Mouse (Mus musculus): ENCODE measurements at regions not wholly inside any gene's neighbourhood (a gene's known extent, or its start where the extent isn't known, plus 50 kb on each side); places are given as distances from the start of the nearest gene placed in this dataset.
"Not testable (repeated sequence)": the region's sequence is repeated elsewhere in the genome, so short reads cannot be mapped to it uniquely, and the experiment has no call there.

DNA sequence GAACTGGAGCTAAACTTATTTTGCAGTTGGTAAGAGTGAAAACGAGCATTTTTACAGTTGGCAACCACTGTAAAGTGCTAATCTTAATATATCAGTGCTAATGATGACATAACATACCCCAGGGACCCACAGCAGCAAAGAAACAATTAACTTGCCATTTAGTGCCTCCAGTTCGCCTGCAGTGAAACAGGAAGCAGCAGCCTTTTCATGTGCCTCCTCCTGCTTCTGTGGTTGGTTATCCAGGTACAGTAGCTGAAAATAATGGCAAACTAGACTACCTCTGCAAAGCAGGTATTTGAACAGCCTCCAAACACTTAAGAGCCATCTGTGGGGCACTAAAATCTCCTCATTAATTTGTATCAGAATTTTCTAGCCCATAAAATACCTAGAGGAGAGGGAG is 584.8 kb upstream of the Pfkp start:
- 34% methylated on average over 2 of the region's 2 CpGs for WGBS
- Histone ChIP-seq H3K4me2 (no peak overlapping the region), H3K4me3 (no peak overlapping the region), H3K27ac (ENCODE audit: poor library complexity, severe bottlenecking) (no peak overlapping the region), H3K27me3 (replicated peaks) (no peaks in the 10 kb centered on the region), H3K9ac (no peak overlapping the region), H3K9me3 (replicated peaks) (no peaks in the 10 kb centered on the region), H3K4me1 (replicated peaks) (no peaks in the 10 kb centered on the region), H3K36me3 (no peaks in the 10 kb centered on the region)
- no peak for ATAC-seq (ENCODE audit: insufficient number of reproducible peaks, low FRiP score)

DNA sequence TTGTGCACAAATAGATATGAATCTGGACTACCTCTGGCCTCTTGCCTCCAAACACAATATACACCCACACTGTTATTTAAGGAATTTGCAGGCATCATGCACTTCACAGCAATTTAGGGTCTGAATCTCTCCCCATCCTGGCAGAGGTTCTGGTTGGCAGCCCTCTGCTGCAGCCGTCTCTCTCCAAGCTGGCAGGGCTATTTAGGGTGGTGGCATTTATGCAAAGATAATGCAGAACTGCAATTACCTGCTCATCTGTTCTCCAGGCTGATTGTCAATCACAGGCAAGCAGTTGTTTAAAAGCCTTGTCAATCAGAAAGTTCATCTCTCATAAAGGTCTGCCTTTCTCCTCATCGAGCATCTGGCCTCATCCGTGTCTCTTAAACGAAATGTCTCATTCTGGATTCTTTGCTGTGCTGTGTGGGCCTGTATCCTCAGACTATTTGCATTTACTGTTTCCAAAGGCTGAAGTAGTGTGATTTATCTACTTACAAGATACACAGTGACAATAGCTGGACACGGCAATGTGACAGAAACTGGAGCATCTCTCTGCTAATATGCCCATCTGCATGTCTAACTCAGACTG is 558.1 kb upstream of the Pfkp start:
- Histone ChIP-seq H3K27me3 (replicated peaks) (no peaks in the 10 kb centered on the region), H3K9me3 (replicated peaks) (no peaks in the 10 kb centered on the region), H3K9ac (no peak overlapping the region), H3K4me1 (replicated peaks) (no peaks in the 10 kb centered on the region), H3K4me2 (no peak overlapping the region), H3K36me3 (no peaks in the 10 kb centered on the region), H3K4me3 (no peak overlapping the region), H3K27ac (ENCODE audit: poor library complexity, severe bottlenecking) (no peak overlapping the region)
- WGBS: 76% methylated on average over 5 of the region's 5 CpGs
- no peak for ATAC-seq (ENCODE audit: insufficient number of reproducible peaks, low FRiP score)

DNA sequence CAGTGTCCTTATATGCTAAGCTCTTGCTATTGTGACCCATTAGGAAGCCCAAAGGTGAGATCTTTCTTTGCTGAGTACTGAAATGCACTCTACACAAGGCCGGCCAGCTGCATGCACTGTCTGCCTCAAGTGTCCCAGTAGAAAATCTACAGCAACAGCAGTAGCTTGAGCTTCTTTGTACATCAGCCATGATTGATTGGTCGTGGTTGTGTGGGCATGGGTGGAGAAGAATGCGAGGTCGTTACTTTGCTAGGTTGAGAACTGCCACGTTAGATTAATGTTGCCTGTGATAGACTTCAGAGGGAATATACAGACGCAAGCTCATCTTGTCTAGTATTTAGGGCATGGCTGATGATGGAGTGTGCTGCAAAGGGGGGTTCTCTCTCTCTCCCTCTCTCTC is 547.4 kb upstream of the Pfkp start:
- H3K27ac ChIP-seq (ENCODE audit: poor library complexity, severe bottlenecking): no peak overlapping the region
- 78% methylated on average over 6 of the region's 6 CpGs for WGBS
- no peaks in the 10 kb centered on the region for H3K36me3 ChIP-seq
- no peak overlapping the region for H3K4me3 ChIP-seq
- H3K27me3 ChIP-seq (replicated peaks): no peaks in the 10 kb centered on the region
- H3K9me3 ChIP-seq (replicated peaks): no peaks in the 10 kb centered on the region
- H3K4me1 ChIP-seq (replicated peaks): no peaks in the 10 kb centered on the region
- no peak for ATAC-seq (ENCODE audit: insufficient number of reproducible peaks, low FRiP score)
- no peak overlapping the region for H3K9ac ChIP-seq
- H3K4me2 ChIP-seq: no peak overlapping the region

- H3K4me1 ChIP-seq (replicated peaks): no peaks in the 10 kb centered on the region
- H3K4me3 ChIP-seq: no peak overlapping the region
- no peaks in the 10 kb centered on the region for H3K27me3 ChIP-seq (replicated peaks)
- ATAC-seq (ENCODE audit: insufficient number of reproducible peaks, low FRiP score): no peak
- H3K4me2 ChIP-seq: no peak overlapping the region
- WGBS: 73% methylated on average over 4 of the region's 4 CpGs
- no peak overlapping the region for H3K9ac ChIP-seq
- H3K36me3 ChIP-seq: no peaks in the 10 kb centered on the region
- H3K9me3 ChIP-seq (replicated peaks): no peaks in the 10 kb centered on the region
- H3K27ac ChIP-seq (ENCODE audit: poor library complexity, severe bottlenecking): no peak overlapping the region
These were observed 533.7 kb upstream of the Pfkp start for GRCm38 (mm10) chr13:7182216-7182751.

DNA sequence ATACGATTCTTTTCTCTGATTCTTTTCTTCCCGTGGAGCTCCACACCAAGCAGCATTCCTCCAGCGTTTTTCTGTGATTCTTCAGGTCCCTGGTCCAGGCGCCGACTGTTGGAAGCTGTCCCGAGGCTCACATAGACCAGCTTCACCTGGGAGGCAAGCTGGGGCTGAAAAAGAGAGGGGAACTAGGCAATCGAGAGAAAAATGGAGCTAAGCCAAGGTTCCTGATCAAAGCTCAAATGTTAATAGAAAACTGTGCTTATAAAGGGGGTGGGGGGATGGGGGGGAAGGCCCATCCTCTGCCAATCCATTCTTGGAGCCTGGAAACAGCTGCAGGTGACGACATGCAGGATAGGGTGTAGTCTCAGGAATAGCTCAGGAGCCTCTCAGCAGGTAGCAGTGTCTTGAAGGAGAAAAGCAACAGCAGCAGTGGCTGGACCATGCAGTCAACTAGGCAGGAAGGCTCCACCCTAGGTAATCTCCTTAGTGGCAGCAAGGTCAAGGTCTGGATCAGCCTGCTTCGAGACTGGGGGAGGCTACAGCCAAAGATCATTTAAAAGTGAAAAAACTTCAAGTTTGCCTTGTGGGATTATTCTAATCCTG is 527.1 kb upstream of the Pfkp start:
- H3K9me3 ChIP-seq (replicated peaks): peaks cover 4% of the 10 kb centered on the region
- H3K27ac ChIP-seq (ENCODE audit: poor library complexity, severe bottlenecking): no peak overlapping the region
- no peak overlapping the region for H3K9ac ChIP-seq
- no peak for ATAC-seq (ENCODE audit: insufficient number of reproducible peaks, low FRiP score)
- WGBS: 59% methylated on average over 9 of the region's 9 CpGs
- no peak overlapping the region for H3K4me2 ChIP-seq
- H3K36me3 ChIP-seq: no peaks in the 10 kb centered on the region
- no peaks in the 10 kb centered on the region for H3K4me1 ChIP-seq (replicated peaks)
- H3K4me3 ChIP-seq: no peak overlapping the region
- no peaks in the 10 kb centered on the region for H3K27me3 ChIP-seq (replicated peaks)

DNA sequence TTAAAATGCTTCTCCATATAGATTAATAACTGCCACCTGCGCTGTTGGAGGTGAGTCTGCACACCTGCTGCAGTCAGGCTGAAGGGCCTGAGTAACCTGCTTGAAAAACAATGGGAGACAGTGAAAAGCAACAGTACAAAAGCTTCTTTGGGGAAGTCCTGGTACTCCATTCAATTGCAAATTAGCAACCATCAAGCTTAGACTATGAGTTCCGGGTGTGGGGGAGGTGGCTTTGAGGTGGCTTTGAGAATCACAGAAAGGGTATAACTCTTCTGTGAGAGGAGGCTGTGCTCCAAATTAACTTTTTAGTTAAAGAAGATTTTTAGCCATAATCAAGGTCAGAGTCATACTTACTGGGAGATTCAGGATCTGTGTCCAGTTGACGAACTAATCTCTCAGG is 521.5 kb upstream of the Pfkp start:
- H3K9ac ChIP-seq; H3K4me2 ChIP-seq; H3K27me3 ChIP-seq (replicated peaks); H3K4me1 ChIP-seq (replicated peaks); H3K27ac ChIP-seq (ENCODE audit: poor library complexity, severe bottlenecking); ATAC-seq (ENCODE audit: insufficient number of reproducible peaks, low FRiP score); H3K9me3 ChIP-seq (replicated peaks); H3K36me3 ChIP-seq; H3K4me3 ChIP-seq: not testable (repeated sequence)
- WGBS: 84% methylated on average over 3 of the region's 3 CpGs

- Histone ChIP-seq H3K4me2 (no peak overlapping the region), H3K27me3 (replicated peaks) (no peaks in the 10 kb centered on the region), H3K4me1 (replicated peaks) (0 out of 2 replicates have a peak, but pooled peaks cover 5% of the 10 kb centered on the region), H3K36me3 (no peaks in the 10 kb centered on the region), H3K9me3 (replicated peaks) (no peaks in the 10 kb centered on the region), H3K9ac (no peak overlapping the region), H3K27ac (ENCODE audit: poor library complexity, severe bottlenecking) (no peak overlapping the region), H3K4me3 (no peak overlapping the region)
- 75% methylated on average over 4 of the region's 4 CpGs for WGBS
- no peak for ATAC-seq (ENCODE audit: insufficient number of reproducible peaks, low FRiP score)
These were observed 497.8 kb upstream of the Pfkp start for GRCm38 (mm10) chr13:7146337-7146736.

GRCm38 (mm10) chr13:7110572-7110971 is 462.0 kb upstream of the Pfkp start:
- WGBS: 78% methylated on average over 4 of the region's 4 CpGs
- no peak for ATAC-seq (ENCODE audit: insufficient number of reproducible peaks, low FRiP score)
- no peak overlapping the region for H3K4me2 ChIP-seq
- H3K27me3 ChIP-seq (replicated peaks): no peaks in the 10 kb centered on the region
- no peak overlapping the region for H3K4me3 ChIP-seq
- H3K4me1 ChIP-seq (replicated peaks): no peaks in the 10 kb centered on the region
- H3K27ac ChIP-seq (ENCODE audit: poor library complexity, severe bottlenecking): no peak overlapping the region
- no peak overlapping the region for H3K9ac ChIP-seq
- no peaks in the 10 kb centered on the region for H3K9me3 ChIP-seq (replicated peaks)
- no peaks in the 10 kb centered on the region for H3K36me3 ChIP-seq

DNA sequence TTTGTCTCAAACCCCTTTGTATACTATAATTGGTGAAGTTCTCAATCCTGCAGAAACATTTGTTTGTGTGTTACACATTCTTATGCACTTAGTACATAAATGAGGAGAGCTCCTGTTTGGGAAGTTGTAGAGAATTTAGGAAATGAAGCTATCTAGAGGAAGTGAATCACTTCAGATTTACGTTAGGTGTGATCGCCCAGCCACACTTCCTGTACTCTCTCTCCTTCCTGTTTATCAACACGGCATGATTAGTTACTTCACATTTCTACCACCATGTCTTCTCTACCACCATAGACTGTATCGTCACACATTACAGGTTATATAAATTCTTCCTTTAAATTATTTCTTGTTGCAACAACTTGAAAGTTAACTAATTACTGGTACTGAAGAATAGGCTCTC is 454.7 kb upstream of the Pfkp start:
- no peak for ATAC-seq (ENCODE audit: insufficient number of reproducible peaks, low FRiP score)
- WGBS: 62% methylated on average over 4 of the region's 4 CpGs

DNA sequence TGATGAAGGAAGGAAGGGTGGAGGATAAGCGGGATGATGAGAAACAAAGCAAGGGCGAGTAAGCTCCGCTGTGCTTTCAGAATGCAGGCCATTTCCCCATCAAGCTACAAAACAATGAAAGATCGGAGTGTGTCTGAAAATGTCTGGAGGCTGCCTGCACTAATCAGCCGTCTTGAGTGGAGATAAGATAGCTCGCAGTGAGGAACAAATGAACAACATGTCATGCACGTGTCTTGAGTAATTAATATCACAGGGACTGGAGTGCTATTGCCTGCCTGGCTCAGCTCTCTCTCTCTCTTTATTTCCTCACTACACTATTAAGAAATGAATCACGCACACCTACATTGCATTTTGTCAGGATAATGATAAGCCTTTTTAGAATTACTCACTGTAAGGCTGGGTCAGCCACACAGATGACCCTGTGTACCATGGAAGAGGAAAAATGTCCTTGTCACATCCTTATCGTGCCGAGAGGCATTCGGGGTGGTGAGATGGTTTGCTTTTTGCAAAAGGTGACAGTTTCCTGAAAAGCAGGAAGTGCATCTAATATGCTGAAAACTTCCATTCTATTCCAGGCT is 444.6 kb upstream of the Pfkp start:
- peaks cover 6% of the 10 kb centered on the region for H3K4me1 ChIP-seq (replicated peaks)
- H3K36me3 ChIP-seq: no peaks in the 10 kb centered on the region
- no peak overlapping the region for H3K27ac ChIP-seq (ENCODE audit: poor library complexity, severe bottlenecking)
- H3K9ac ChIP-seq: no peak overlapping the region
- peak overlapping the region; percentile 44 for H3K4me2 ChIP-seq
- no peaks in the 10 kb centered on the region for H3K27me3 ChIP-seq (replicated peaks)
- ATAC-seq (ENCODE audit: insufficient number of reproducible peaks, low FRiP score): no peak
- WGBS: 25% methylated on average over 11 of the region's 11 CpGs
- no peak overlapping the region for H3K4me3 ChIP-seq
- no peaks in the 10 kb centered on the region for H3K9me3 ChIP-seq (replicated peaks)

More for the DNA sequence above, 454.7 kb upstream of the Pfkp start:
- no peak overlapping the region for H3K27ac ChIP-seq (ENCODE audit: poor library complexity, severe bottlenecking)
- H3K4me2 ChIP-seq: no peak overlapping the region
- H3K36me3 ChIP-seq: no peaks in the 10 kb centered on the region
- no peaks in the 10 kb centered on the region for H3K9me3 ChIP-seq (replicated peaks)
- H3K9ac ChIP-seq: no peak overlapping the region
- no peaks in the 10 kb centered on the region for H3K27me3 ChIP-seq (replicated peaks)
- H3K4me1 ChIP-seq (replicated peaks): no peaks in the 10 kb centered on the region
- H3K4me3 ChIP-seq: no peak overlapping the region

GRCm38 (mm10) chr13:7090916-7091315 is 442.3 kb upstream of the Pfkp start:
- Histone ChIP-seq H3K4me1 (replicated peaks) (peaks cover 6% of the 10 kb centered on the region), H3K36me3 (no peaks in the 10 kb centered on the region), H3K4me2 (no peak overlapping the region), H3K27me3 (replicated peaks) (no peaks in the 10 kb centered on the region), H3K9ac (no peak overlapping the region), H3K4me3 (no peak overlapping the region), H3K9me3 (replicated peaks) (no peaks in the 10 kb centered on the region), H3K27ac (ENCODE audit: poor library complexity, severe bottlenecking) (no peak overlapping the region)
- 79% methylated on average over 2 of the region's 2 CpGs for WGBS
- ATAC-seq (ENCODE audit: insufficient number of reproducible peaks, low FRiP score): no peak

Measured in heart, embryonic 12.5 days (tissue).